Mouse (Mus musculus): Measurements from ENCODE around the gene 1700010B08Rik.
"Not testable (repeated sequence)": the region's sequence is repeated elsewhere in the genome, so short reads cannot be mapped to it uniquely, and the experiment has no call there.

Gene 1700010B08Rik

GRCm38 (mm10) chr2:173719115-173719514 lies at the start of gene 1700010B08Rik:
Gene 1700010B08Rik, plus strand, starts transcription at chr2:173719415.
- in situ Hi-C loops (cut with MboI; ENCODE audit: unreplicated experiment in 2 of 2): not testable (repeated sequence)

- in situ Hi-C loops (cut with MboI; ENCODE audit: unreplicated experiment in 2 of 2): loop anchor here (25.0 kb wide), 2 partner anchors 1310 to 1335 kb away; partner anchors contain the start of genes Aurka (in 1 of the 2), Cstf1 (in 1 of the 2) and Fam210b (in 1 of the 2)
Measured at GRCm38 (mm10) chr2:173672328-173672896, 46.8 kb upstream of the 1700010B08Rik start.

GRCm38 (mm10) chr2:173673469-173673868 lies 45.7 kb upstream of the 1700010B08Rik start:
- in situ Hi-C loops (cut with MboI; ENCODE audit: unreplicated experiment in 2 of 2): loop anchor here (25.0 kb wide), 2 partner anchors 1311 to 1336 kb away; partner anchors contain the start of genes Aurka (in 1 of the 2), Cstf1 (in 1 of the 2) and Fam210b (in 1 of the 2)

GRCm38 (mm10) chr2:173678593-173678992 lies 40.6 kb upstream of the 1700010B08Rik start:
- in situ Hi-C loops (cut with MboI; ENCODE audit: unreplicated experiment in 2 of 2): no loop called here

GRCm38 (mm10) chr2:173679217-173679616 lies 40.0 kb upstream of the 1700010B08Rik start:
- in situ Hi-C loops (cut with MboI; ENCODE audit: unreplicated experiment in 2 of 2): no loop called here

- in situ Hi-C loops (cut with MboI; ENCODE audit: unreplicated experiment in 2 of 2): no loop called here
Measured at GRCm38 (mm10) chr2:173680153-173680552, 39.1 kb upstream of the 1700010B08Rik start.

- in situ Hi-C loops (cut with MboI; ENCODE audit: unreplicated experiment in 2 of 2): no loop called here
Measured at GRCm38 (mm10) chr2:173682773-173683172, 36.4 kb upstream of the 1700010B08Rik start.

- in situ Hi-C loops (cut with MboI; ENCODE audit: unreplicated experiment in 2 of 2): no loop called here
Measured at GRCm38 (mm10) chr2:173685781-173686361, 33.3 kb upstream of the 1700010B08Rik start.

GRCm38 (mm10) chr2:173687363-173687762 lies 31.9 kb upstream of the 1700010B08Rik start:
- in situ Hi-C loops (cut with MboI; ENCODE audit: unreplicated experiment in 2 of 2): no loop called here

GRCm38 (mm10) chr2:173689835-173690234 lies 29.4 kb upstream of the 1700010B08Rik start:
- in situ Hi-C loops (cut with MboI; ENCODE audit: unreplicated experiment in 2 of 2): no loop called here

GRCm38 (mm10) chr2:173691748-173692147 lies 27.5 kb upstream of the 1700010B08Rik start:
- in situ Hi-C loops (cut with MboI; ENCODE audit: unreplicated experiment in 2 of 2): no loop called here

GRCm38 (mm10) chr2:173692693-173693092 lies 26.5 kb upstream of the 1700010B08Rik start:
- in situ Hi-C loops (cut with MboI; ENCODE audit: unreplicated experiment in 2 of 2): no loop called here

- in situ Hi-C loops (cut with MboI; ENCODE audit: unreplicated experiment in 2 of 2): no loop called here
Measured at GRCm38 (mm10) chr2:173698850-173699249, 20.4 kb upstream of the 1700010B08Rik start.

- in situ Hi-C loops (cut with MboI; ENCODE audit: unreplicated experiment in 2 of 2): no loop called here
Measured at GRCm38 (mm10) chr2:173702096-173702866, 16.9 kb upstream of the 1700010B08Rik start.

- in situ Hi-C loops (cut with MboI; ENCODE audit: unreplicated experiment in 2 of 2): no loop called here
Measured at GRCm38 (mm10) chr2:173702867-173703237, 16.4 kb upstream of the 1700010B08Rik start.

- in situ Hi-C loops (cut with MboI; ENCODE audit: unreplicated experiment in 2 of 2): no loop called here
Measured at GRCm38 (mm10) chr2:173705827-173706551, 13.2 kb upstream of the 1700010B08Rik start.

GRCm38 (mm10) chr2:173707626-173708025 lies 11.6 kb upstream of the 1700010B08Rik start:
- in situ Hi-C loops (cut with MboI; ENCODE audit: unreplicated experiment in 2 of 2): not testable (repeated sequence)

- in situ Hi-C loops (cut with MboI; ENCODE audit: unreplicated experiment in 2 of 2): no loop called here
Measured at GRCm38 (mm10) chr2:173710193-173710592, 9.0 kb upstream of the 1700010B08Rik start.

GRCm38 (mm10) chr2:173712656-173713055 lies 6.6 kb upstream of the 1700010B08Rik start:
- in situ Hi-C loops (cut with MboI; ENCODE audit: unreplicated experiment in 2 of 2): no loop called here

GRCm38 (mm10) chr2:173713241-173713640 lies 6.0 kb upstream of the 1700010B08Rik start:
- in situ Hi-C loops (cut with MboI; ENCODE audit: unreplicated experiment in 2 of 2): no loop called here
